Mouse (Mus musculus) cerebellum, adult 11-12 months (tissue): Measurements from ENCODE around the gene Slc25a40.

Source experiments
- DNase-seq: peaks from one replicate; pipeline ENCODE4 v3.0.0; 2022

The Slc25a40 gene

DNA sequence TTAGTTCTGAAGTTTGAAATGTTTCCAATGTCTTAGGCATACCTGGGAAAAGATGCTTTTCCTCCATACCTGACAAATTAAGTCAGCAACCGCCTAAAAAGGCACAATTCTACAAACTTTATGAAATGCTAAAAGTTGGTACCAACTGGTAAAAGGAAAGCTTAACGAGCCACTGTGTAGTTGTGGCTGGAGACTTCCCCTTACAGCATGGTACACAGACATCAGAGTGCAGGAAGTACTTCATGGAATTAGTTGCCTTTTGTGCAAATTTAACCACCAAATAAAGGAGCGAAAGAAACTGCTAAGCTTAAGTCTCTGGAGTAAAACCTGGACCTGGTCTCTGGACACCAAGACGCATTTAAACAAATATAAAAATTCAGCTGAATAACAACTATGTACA, 69.1 kb downstream of the Slc25a40 start:
- no peak for DNase-seq
